Mouse (Mus musculus) left cerebral cortex, postnatal 4 days (tissue): ENCODE results near the gene 5730455P16Rik. TPM values are rescaled to one million over a fixed set of nuclear protein-coding genes. Genes with fewer than 3 reads are reported as not detected.
"Not testable (repeated sequence)": the region's sequence is repeated elsewhere in the genome, so short reads cannot be mapped to it uniquely, and the experiment has no call there.

Experiments used
- DNase-seq: peaks from one replicate; pipeline ENCODE4 v3.0.0-alpha.2; 2022
- intact Hi-C: fragments of 180-260 bp; cut with DNase I; formaldehyde crosslinking; loops from one replicate; pipeline ENCODE4 v1.15.1; 2025
- total RNA-seq, 2 experiments: library from RNA; stranded (reverse); gene quantifications; 2 replicates each; pipeline ENCODE4 v1.2.3; 2021

Gene 5730455P16Rik
- total RNA-seq, 2 experiments from 2014 or later: 41.1 to 45.2 TPM

DNA sequence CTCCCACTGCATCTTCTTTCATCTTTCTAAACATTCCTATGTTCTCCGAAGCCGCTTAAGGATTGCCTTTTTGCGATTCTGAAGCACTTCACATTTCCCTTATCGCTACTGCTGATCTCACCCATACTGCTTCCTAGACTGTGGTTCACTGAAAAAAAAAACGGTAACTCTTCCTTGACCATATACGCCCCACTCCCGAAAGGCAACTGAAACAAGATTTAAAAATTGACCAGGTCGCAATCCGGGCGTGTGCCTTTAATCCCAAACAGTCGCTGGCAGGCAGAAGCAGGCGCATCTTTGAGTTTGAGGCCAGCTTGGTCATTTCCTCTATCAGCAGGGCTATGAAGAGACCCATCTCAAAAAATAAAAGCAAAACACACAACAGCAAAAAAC lies 4.8 kb upstream of the 5730455P16Rik start:
- intact Hi-C loops: no loop called here
- DNase-seq: peak; percentile 15

DNA sequence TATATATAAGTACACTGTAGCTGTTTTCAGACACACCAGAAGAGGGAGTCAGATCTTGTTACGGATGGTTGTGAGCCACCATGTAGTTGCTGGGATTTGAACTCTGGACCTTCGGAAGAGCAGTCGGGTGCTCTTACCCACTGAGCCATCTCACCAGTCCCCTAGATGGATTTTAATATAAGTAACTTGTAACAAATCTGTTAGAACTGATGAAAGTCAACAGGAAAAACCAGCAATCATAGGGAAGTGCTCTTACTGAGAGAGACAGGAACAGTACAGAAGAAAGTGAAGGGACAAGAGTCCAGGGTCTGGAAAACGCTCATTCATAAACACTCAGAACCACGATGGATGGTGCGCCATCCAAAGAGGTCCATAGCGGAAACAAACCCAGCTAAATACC lies 1.4 kb upstream of the 5730455P16Rik start:
- intact Hi-C loops, DNase-seq: not testable (repeated sequence)

- intact Hi-C loops, DNase-seq: not testable (repeated sequence)
Observed at GRCm38 (mm10) chr11:80378452-80379068, 726 bp upstream of the 5730455P16Rik start.

DNA sequence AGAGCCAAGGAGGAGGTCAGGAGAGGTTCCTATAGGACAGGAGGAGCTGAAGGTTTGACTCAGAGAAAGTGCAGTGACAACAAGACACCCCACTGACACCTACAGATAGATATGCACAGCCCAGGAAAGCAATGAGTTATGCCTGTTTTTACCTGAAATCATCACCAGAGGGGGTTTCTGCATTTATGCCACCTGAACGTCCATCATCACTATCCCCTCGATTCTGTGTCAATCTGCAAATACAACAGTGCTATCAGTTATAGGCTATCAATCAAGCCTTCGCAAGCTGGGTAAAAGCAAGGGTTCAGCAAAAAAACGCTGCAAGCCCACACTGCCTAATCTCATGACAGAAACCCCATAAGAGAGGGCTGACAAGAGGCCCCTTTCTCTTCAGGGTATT lies 1.2 kb downstream of the 5730455P16Rik start:
- DNase-seq: no peak
- intact Hi-C loops: no loop called here

DNA sequence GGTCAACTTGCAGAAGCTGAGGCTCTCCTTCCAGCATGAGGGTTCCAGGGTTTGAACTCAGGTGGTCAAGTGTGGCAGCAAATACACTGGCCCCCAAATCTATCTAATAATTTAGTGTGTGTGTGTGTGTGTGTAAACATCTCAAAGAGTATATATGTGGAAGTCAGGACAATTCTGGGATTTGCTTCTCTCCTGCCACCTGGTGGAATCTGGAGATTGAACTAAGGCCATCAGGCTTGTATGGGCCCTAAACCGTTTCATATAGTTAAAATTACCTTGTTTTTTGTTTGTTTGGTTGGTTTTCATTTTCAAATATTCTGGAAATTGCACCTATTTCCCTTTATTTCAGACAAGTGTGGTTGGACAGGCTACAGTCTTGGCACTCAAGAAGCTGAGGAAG lies 8.9 kb downstream of the 5730455P16Rik start:
- no peak for DNase-seq
- intact Hi-C loops: no loop called here

GRCm38 (mm10) chr11:80354832-80355231 lies 23.0 kb downstream of the 5730455P16Rik start:
- intact Hi-C loops: loop anchor here (5.0 kb wide), 2 partner anchors 53 to 68 kb away; partner anchors contain the start of gene Rhbdl3
- no peak for DNase-seq

- peak; percentile 92 for DNase-seq
- intact Hi-C loops: loop anchor here (5.0 kb wide), 2 partner anchors 50 to 65 kb away; partner anchors contain the start of gene Rhbdl3
Observed at GRCm38 (mm10) chr11:80351832-80352430, 25.9 kb downstream of the 5730455P16Rik start.

DNA sequence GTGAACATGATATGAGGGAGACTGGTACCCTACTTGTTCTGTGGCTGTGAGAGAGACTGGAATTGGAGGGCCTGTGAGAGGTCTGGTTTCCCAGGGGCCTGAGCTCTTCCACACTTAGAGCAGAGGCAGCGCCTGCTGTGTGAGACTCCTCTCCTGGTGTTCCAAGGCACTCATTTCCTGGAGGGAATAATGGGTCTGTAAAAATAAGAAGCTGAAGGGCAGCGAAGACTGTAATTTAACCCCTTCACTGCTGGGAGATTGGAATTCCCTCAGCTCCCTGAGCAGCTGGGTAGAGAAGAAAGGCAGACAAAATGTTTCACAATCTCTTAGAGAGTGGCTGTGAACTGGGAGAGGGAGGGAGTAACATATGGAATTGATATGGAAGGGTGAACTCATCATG lies 35.4 kb downstream of the 5730455P16Rik start:
- DNase-seq: no peak
- intact Hi-C loops: no loop called here

DNA sequence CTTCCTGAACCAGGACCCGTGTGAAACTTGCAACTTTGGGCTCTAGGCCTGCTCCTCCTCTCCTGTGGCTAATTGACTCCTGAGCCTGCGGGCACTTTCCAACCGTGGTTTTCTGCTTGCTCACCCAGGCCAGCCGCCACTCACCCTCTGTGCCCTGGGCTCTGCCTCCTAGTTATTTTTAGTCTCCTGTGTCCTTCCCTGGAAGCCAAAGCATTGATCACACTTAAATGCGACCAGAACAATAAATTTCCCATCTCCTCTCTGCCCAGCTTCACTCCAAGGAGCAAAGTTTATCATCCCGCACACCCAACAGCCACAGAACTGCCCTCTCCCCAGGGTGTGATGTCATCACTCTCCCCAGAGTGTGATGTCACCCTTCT lies 41.5 kb downstream of the 5730455P16Rik start:
- intact Hi-C loops: no loop called here
- DNase-seq: no peak

DNA sequence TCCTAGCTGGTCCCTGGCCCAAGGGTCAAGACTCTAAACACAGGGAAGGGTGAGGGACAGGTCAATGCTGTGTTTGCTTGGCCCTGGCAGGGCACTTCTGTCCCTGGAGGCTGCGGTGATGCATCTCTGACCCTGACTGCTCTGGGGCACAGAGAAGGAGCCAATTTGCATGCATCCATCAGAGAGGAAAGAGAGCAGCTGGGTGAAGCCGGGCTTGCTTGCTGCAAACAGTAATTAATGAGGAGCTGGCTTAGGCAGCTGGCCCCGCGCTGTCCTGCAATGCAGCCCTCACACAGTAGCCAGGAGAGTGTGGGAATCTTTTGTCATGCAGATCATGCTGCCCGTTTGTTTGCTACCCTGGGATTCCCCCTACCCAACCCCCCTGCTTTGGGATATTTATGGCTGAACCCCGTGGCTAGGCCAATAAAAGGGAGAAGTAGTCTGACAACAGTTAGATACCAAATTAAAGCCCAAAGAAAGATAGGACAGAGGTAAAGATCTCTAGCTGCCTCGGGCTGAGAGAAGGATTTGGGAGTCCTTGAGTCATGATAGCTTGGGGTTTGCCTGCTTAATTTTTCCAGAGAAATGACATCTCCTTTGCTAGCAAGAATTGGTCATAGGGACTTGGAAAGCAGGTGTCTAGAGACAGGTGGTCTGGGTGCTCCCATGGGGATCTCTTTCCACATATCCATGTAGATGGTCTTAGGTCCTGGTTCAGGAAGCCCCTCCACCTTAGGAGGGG lies 42.1 kb downstream of the 5730455P16Rik start:
- peak; percentile 53 for DNase-seq
- intact Hi-C loops: no loop called here

- intact Hi-C loops: no loop called here
- no peak for DNase-seq
Observed at GRCm38 (mm10) chr11:80332709-80333400, 45.0 kb downstream of the 5730455P16Rik start.

- intact Hi-C loops: no loop called here
- DNase-seq: no peak
Observed at GRCm38 (mm10) chr11:80324636-80325035, 53.2 kb downstream of the 5730455P16Rik start.

DNA sequence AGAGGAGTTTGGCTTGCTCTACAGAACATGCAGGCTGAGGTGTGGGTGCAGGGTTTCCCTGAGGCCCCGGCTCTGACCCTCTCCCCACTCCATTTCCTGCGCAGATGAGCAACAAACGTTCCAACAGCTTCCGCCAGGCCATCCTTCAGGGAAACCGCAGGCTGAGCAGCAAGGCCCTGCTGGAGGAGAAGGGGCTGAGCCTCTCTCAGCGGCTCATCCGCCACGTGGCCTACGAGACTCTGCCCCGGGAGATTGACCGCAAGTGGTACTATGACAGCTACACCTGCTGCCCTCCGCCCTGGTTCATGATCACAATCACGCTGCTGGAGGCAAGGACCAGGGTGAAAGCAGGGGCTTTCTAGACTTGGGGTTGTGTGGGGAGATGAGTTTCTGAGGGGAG lies 54.6 kb downstream of the 5730455P16Rik start:
- intact Hi-C loops: no loop called here
- no peak for DNase-seq

DNA sequence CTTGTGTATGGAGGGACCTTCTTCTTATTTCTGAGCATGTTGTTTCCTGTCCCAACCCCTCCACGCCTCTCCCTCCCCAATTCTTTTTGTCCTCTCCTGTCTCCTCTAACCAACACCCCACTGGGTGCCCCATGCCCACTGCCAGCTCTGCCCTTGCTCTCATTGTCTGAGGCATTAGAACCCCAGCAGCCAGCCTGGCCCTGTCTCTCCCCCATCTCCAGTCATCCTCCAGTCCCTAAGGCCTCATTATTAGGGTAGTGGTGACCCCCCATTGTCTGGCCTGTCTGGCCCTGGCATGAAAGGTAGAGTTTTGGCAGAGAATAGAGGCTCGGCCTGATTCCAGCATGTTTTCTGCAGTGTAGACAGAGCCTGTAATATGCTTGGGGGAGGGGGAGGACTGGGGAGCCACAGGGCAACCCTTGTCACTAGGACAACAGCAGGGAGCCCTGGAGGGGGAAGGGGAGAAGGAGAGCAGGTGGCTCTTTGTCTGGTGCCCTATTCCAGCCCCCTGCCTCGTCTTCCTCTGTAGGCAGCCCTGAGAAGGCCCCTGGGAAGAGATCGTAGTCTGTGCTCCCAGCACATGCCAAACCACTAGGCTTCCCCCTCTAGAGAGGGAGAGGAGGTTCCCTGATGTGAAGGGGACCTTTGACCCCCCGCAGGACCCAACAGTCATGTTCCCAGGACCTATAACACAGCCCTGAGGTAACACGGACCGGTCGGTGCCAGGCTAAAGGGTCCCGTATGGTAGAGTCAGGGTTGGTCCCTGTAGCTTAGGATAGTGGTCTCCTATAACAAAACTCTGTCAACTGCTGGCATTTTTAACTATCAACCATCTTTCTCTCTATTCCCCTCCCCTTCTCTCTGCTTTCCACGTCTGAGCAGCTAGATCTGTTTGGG lies 61.8 kb downstream of the 5730455P16Rik start:
- intact Hi-C loops: no loop called here
- peak; percentile 67 for DNase-seq

DNA sequence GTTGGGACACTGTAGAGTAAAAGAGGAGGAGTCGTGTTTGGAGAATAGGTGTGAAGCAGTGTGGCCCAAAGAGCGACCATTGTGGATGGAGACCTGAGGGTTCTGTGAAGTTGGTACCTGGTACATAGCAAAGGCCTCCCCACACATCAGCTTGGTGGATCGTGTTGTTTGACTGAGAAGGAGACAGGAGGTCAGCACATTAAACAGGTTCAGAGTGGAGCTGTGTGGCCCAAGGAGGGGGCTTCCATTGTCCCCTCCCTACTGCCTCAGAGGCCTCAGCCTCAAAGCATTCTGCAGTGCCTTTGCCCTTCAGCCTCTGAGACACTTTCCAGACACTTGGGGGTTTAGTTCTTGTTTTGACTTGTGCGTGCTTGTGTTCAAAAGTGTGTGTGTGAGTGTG lies 63.9 kb downstream of the 5730455P16Rik start:
- intact Hi-C loops: no loop called here
- DNase-seq: no peak

DNA sequence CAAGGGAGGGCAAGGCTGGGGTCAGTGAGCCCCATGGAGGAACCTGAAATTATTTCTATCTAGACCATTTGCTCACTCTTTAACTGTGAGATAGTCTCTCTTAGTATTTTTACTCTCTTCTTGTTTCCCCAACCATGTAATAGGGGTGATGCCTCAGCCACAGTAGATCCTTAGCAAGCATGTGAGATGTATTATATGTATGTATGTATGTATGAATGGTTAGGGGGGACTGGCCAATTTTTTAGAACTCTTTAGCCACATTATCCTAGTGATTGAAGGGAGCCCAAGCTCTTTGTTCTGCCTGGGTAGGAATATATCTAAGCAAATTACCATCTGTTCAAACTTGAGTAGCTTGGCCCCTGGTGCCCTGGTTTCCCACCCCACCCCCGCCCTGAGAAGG lies 64.4 kb downstream of the 5730455P16Rik start:
- intact Hi-C loops: no loop called here
- no peak for DNase-seq

DNA sequence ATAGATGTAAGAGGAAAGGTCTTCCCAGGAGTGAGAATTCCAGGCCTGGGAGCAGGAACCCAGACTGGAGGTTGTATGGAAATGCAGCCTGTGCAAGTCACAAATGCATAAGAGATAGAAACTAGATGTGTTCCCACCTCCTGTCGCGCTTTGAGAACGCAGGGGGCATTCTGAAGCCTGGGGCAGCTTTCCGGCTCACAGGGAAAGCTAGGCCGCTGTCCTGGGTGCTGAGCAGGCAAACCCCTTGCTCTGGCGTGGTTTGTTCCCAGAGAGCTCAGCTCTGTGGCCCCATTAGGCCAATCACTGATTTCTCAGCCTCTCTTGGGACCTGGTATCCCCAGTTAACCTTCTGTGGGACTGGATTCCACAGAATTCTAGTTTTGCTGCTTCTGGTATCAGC lies 65.3 kb downstream of the 5730455P16Rik start:
- DNase-seq: no peak
- intact Hi-C loops: no loop called here

- intact Hi-C loops: no loop called here
Observed at GRCm38 (mm10) chr11:80312049-80312448, 65.8 kb downstream of the 5730455P16Rik start.

GRCm38 (mm10) chr11:80311271-80311670 lies 66.6 kb downstream of the 5730455P16Rik start:
- intact Hi-C loops: no loop called here
- DNase-seq: peak; percentile 72

More at GRCm38 (mm10) chr11:80312049-80312448, 65.8 kb downstream of the 5730455P16Rik start:
- DNase-seq: no peak
